Mouse (Mus musculus) erythroblast, embryonic 14.5 days (primary cell): ENCODE measurements around the gene Myh11. TPM values are rescaled to one million over a fixed set of nuclear protein-coding genes. Genes with fewer than 3 reads are reported as not detected.

Experiments
- H3K27me3 ChIP-seq: 2 replicates; pipeline ENCODE4 v1.6.1; 2012; ENCODE audit warnings: inconsistent platforms; ENCODE audit not compliant: control insufficient read depth
- H3K36me3 ChIP-seq: 2 replicates; pipeline ENCODE4 v1.6.1; 2012; ENCODE audit warnings: mild to moderate bottlenecking, inconsistent platforms; ENCODE audit not compliant: control insufficient read depth
- H3K4me1 ChIP-seq: 2 replicates; pipeline ENCODE4 v1.6.1; 2012; ENCODE audit warnings: inconsistent platforms; ENCODE audit not compliant: control insufficient read depth
- H3K4me3 ChIP-seq: replicated peaks from 2 replicates; pipeline ENCODE3; 2012; ENCODE audit warnings: moderate library complexity, mild to moderate bottlenecking, inconsistent platforms
- H3K9me3 ChIP-seq: 2 replicates; pipeline ENCODE4 v1.6.1; 2012; ENCODE audit warnings: low read length, inconsistent platforms, mixed read lengths; ENCODE audit not compliant: control insufficient read depth
- GATA1 ChIP-seq: IDR thresholded peaks from 2 replicates; pipeline ENCODE4 v1.6.1; 2012; ENCODE audit warnings: low read length, inconsistent platforms, mixed read lengths
- TAL1 ChIP-seq: IDR thresholded peaks from 3 replicates; pipeline ENCODE4 v1.6.1; 2012; ENCODE audit warnings: low read length, inconsistent platforms, mixed read lengths
- polyA plus RNA-seq: library from polyadenylated mRNA; stranded (reverse); fragments of >175 nt; gene quantifications from 2 replicates; pipeline ENCODE4 v1.2.3, GENCODE M21; 2012

The Myh11 gene
- polyA plus RNA-seq, 1 experiment = 0.01 TPM

DNA sequence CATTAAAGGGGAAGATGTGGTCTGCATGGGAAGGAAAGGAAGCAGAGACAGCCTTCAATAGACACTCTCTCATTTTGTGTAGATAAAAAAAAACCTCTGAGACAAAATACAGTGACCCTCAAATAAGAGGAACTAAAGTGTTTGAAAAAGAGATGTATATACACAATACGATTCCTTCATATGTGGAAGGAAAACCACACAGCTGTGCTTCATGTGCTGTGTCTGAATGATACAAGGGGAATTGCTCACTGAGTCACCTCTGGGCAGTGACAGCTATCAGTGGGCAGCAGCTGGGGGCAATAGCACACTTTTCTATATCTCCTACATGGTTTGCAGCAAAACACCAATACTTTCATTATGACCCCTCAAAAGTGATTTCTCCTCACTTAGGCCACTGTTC lies 16.2 kb upstream of the Myh11 start:
- Histone ChIP-seq H3K36me3 (peaks cover 91% of the 10 kb centered on the region), H3K9me3 (no peaks in the 10 kb centered on the region), H3K4me3 (no peak overlapping the region), H3K27me3 (no peaks in the 10 kb centered on the region), H3K4me1 (peaks cover 51% of the 10 kb centered on the region)
- TF ChIP-seq TAL1 (peak; percentile 70), GATA1 (peak; percentile 32; the same call in 1 of the 2 replicates)

DNA sequence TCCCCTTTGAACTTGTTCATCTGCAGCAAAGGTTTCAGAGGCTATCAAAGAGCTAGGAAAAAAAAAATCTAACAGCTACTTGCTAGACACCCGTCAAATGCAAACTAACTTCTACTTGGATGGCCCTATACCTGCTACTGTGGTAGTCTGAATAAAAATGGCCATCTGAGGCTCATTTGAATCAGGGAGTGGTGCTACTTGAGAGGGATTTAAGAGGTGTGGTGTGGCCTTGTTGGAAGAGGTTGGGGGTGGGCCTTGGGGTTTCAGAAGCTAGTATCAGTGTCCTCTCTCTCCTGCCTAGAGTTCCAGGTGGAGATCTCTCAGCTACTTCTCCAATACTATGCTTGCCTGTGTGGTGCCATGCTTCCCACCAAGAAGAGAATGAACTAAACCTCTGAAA lies 15.3 kb upstream of the Myh11 start:
- no peaks in the 10 kb centered on the region for H3K9me3 ChIP-seq
- peaks cover 51% of the 10 kb centered on the region for H3K4me1 ChIP-seq
- H3K27me3 ChIP-seq = no peaks in the 10 kb centered on the region
- peaks cover 91% of the 10 kb centered on the region for H3K36me3 ChIP-seq
- no peak for TF ChIP-seq TAL1
- TF ChIP-seq GATA1 = no peak
- H3K4me3 ChIP-seq = no peak overlapping the region

DNA sequence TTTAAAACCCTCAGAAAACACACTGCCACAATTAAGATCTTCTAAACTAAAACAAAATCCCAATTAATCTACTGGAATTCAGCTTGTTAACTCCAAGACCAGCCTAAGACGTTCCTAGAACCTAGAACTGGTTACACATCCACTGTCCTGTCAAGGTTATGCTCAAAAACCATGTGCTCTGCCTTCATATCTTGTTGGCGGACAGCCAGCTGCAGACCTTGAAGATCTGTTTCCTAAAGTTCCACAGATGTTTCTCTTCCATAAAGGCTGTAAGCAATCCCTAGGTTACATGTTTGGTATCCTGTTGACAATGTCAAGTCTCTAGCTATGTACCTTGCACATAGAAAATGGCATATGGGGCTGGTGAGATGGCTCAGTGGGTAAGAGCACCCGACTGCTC lies 13.6 kb upstream of the Myh11 start:
- Histone ChIP-seq H3K27me3 (no peaks in the 10 kb centered on the region), H3K36me3 (peaks cover 91% of the 10 kb centered on the region), H3K4me1 (peaks cover 40% of the 10 kb centered on the region), H3K9me3 (no peaks in the 10 kb centered on the region), H3K4me3 (no peak overlapping the region)
- TF ChIP-seq GATA1 (no peak), TAL1 (no peak)

DNA sequence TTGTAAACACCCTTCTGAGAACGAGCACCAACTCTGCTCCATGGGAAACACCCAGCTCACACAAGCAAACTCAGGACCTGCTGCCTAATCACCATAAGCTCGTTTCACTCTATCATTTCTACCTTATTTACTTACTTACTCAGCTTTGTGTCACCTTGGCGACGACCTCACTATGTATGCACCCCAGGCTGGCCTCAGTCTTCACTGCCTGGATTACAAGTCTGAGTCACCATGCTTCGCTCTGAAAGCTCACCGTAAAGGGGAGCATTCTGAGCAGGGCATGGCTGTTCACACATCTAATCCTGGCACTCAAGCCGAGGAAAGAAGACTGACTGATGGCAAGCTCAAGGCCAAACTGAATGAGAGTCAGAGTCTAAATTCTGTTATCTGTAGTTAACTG lies 12.5 kb upstream of the Myh11 start:
- H3K9me3 ChIP-seq = no peaks in the 10 kb centered on the region
- TF ChIP-seq TAL1 (no peak), GATA1 (no peak)
- peaks cover 94% of the 10 kb centered on the region for H3K36me3 ChIP-seq
- H3K4me1 ChIP-seq = peaks cover 30% of the 10 kb centered on the region
- H3K4me3 ChIP-seq = no peak overlapping the region
- no peaks in the 10 kb centered on the region for H3K27me3 ChIP-seq

DNA sequence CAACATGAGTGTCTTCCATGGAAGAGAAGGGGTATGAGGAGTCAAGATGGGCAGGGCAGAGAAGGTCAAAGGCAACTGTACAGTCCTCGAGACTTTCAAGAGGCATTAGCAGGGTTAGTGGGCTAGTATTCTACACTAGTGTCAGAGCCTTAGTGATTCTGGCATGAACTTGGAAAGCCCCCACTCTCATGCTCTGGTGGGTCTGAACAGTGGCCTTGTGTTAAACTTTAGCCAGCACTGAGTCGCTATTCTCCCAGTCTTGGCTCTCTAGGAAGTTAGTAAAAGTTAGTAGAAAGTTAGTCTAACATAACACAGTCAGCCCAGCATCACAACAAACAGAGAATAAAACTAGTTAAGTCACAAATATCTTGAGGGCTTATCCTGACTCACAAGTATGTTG lies 12.0 kb upstream of the Myh11 start:
- peaks cover 25% of the 10 kb centered on the region for H3K4me1 ChIP-seq
- no peaks in the 10 kb centered on the region for H3K9me3 ChIP-seq
- no peaks in the 10 kb centered on the region for H3K27me3 ChIP-seq
- H3K36me3 ChIP-seq = peaks cover 94% of the 10 kb centered on the region
- no peak for TF ChIP-seq TAL1
- H3K4me3 ChIP-seq = no peak overlapping the region

DNA sequence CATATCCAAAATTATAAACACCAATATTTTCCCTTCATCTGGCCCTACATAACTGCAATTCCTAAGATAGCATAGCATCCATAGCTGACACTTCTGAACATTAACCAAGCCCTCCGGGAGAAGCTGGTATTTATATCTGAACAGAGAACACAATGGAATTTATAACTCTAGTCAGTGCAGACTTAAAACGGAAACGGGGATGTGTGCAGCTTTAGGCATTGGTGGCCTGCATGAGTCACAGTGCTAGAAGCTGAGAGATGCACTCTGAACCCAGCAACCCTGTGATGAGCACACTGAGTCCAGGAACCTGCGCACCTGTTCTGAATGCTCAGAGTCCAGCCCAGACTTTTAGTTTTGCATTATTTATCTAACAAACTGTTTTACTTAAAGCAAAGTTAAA lies 7.3 kb upstream of the Myh11 start:
- Histone ChIP-seq H3K36me3 (peaks cover 69% of the 10 kb centered on the region), H3K9me3 (no peaks in the 10 kb centered on the region), H3K4me3 (no peak overlapping the region), H3K27me3 (peaks cover 7% of the 10 kb centered on the region), H3K4me1 (no peaks in the 10 kb centered on the region; the same call in 1 of the 2 replicates)
- TF ChIP-seq GATA1 = no peak
- no peak for TF ChIP-seq TAL1

DNA sequence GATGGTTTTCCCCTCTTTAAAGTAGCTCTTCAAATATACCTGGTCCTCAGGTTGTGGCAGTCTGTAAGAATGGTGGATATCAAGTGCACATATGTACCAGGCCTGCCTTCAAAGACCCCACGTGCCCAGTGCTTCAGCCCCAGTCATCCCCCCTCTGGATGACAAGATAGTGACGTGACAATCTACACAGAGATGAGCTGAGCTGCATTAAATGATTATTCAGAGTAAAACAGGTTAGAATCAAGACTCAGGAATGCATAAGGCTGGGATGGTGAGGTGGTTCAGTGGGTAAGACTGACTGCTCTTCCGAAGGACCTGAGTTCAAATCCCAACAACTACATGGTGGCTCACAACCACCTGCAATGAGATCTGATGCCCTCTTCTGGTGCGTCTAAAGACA lies 6.6 kb upstream of the Myh11 start:
- Histone ChIP-seq H3K36me3 (peaks cover 62% of the 10 kb centered on the region), H3K4me3 (no peak overlapping the region), H3K27me3 (peaks cover 14% of the 10 kb centered on the region), H3K9me3 (no peaks in the 10 kb centered on the region), H3K4me1 (no peaks in the 10 kb centered on the region)
- TF ChIP-seq GATA1 (no peak), TAL1 (no peak)

DNA sequence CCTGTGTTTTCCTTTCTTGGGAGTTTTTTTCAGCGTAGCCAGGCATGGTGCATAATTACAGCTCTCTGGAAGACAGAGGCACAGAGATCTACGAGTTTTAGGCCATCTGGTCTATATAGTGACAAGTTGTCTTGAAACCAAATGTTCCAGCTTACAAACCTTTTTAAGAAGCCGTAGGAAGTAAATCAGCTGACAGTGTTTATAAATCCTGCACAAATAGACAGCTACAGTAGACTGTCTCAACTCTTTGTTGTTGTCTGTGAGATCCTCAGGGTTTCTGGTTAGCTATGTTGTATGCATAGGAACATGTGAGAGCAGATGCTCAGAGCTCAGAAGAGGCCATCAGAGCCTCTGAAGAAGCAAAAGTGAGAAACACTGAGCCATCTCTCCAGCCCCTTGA lies 6.0 kb upstream of the Myh11 start:
- H3K9me3 ChIP-seq = no peaks in the 10 kb centered on the region
- no peak for TF ChIP-seq TAL1
- H3K4me1 ChIP-seq = no peaks in the 10 kb centered on the region
- no peak overlapping the region for H3K4me3 ChIP-seq
- peaks cover 56% of the 10 kb centered on the region for H3K36me3 ChIP-seq
- peaks cover 20% of the 10 kb centered on the region for H3K27me3 ChIP-seq

DNA sequence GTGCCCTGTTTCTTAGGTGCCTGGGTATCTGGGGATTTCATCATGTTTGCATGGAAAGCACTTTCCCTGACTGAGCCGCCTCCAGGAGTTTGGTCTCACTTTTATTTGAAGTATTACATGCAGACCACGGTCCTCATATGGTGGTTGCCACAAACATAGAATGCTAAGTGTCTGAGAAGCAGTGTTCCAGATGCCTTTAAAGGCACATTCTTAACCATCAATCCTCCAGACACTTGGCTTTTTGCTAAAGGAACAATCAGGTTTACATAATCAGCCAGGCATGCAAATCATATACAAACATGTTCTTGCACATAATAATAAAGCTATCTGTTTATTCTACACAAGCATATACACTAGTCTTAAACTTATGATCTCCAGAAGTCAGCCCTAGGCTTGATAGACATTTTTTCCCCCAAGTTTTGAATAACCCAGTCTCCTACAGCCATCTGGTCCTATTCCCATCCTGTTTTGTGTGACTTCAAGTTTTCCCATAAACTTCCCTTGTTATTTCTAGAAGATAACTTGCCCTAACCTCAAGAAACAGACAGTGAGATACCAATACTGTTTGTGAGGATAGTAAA lies 5.5 kb upstream of the Myh11 start:
- peaks cover 51% of the 10 kb centered on the region for H3K36me3 ChIP-seq
- no peak for TF ChIP-seq TAL1
- TF ChIP-seq GATA1 = no peak
- no peaks in the 10 kb centered on the region for H3K4me1 ChIP-seq
- no peak overlapping the region for H3K4me3 ChIP-seq
- peaks cover 25% of the 10 kb centered on the region for H3K27me3 ChIP-seq
- H3K9me3 ChIP-seq = no peaks in the 10 kb centered on the region

DNA sequence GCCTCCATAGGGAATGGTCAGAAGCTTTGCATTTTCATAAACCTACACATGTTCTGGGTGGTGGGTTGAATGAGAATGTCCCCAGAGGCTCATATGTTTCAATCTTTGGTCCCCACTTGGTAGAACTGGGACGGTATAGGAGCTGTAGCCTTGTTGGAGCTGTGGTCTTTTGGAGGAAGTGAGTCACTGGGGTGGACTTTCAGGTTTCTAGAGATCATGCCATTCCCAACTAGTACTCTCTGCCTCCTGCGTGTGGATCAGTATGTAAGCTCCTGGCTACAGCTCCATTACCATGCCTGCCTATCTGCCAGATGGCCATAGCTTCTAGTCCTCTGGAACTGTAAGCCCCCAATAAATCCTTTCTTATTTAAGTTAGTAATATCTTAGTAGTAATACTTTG lies 4.1 kb upstream of the Myh11 start:
- H3K9me3 ChIP-seq = no peaks in the 10 kb centered on the region
- H3K4me3 ChIP-seq = no peak overlapping the region
- peaks cover 36% of the 10 kb centered on the region for H3K27me3 ChIP-seq
- TF ChIP-seq TAL1 = no peak
- TF ChIP-seq GATA1 = no peak
- H3K36me3 ChIP-seq = peaks cover 38% of the 10 kb centered on the region
- no peaks in the 10 kb centered on the region for H3K4me1 ChIP-seq
